Mouse (Mus musculus) lung, postnatal 36 days (tissue): ENCODE data around the gene Acvr1.

Experiments
- DNase-seq: peaks from one replicate; pipeline ENCODE4 v3.0.0; 2022; ENCODE audit warnings: mixed read lengths

Gene Acvr1

DNA sequence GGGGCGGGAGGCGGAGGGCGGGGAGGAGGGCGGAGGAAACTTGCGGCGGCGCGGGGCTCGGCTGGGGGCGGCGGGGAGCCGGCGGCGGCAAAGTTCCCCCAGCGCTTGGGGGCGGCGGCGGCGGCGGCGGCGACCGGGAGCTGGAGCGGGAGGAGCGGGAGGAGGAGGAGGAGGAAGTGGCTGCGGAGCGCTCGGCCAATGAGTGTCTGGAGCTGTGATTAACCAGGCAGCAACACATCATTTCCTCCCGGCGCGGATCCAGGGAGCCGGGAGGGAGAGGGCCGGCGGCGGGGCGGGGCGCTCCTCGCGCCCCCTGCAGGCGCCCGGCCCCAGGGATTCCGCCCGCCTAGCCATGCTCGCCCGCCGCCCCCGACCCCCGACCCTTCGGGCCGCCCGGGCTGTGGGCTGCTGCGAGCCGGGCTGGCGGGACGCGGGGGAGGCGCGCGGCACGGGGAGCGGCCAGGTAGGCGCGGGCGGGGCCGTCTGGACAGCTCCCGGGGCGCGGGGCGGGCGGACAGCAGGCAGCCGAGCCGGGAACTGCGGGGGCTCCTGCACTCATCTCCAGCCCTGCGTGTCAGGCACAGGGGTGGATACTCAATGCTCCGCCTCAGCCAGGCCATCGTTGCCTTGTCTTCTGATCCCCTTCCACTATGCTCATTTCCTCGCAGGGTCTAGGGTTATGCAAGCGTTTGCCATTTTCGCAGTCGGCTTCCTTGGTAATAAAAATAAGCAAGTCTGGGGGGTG, at the start of gene Acvr1, which contains the start of gene Upp2:
TSS of gene Acvr1 (minus strand) at position 92 of the 745 bp plus-strand sequence.
TSS of gene Upp2 (plus strand) at position 233 of the 745 bp plus-strand sequence.
- peak; percentile 94 for DNase-seq

DNA sequence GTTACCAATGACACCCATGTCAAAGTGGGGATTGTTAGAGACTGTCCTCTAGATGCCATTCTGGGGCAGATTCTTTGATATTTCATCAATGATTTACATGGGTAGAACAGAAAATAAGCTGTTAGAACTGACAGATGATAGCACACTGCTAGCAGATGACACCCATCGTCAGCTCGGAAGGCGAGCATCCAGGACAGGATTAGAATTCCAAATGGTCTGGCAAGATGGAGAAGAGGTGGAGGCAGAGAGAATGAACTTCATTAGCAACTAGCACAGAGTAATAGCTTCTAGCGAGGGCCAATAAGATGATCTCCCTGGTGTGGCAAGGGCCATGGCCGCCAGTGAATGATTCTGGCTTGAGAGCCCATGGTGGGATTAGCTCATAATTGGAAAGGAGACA, 48.8 kb upstream of the Acvr1 start:
- no peak for DNase-seq

DNA sequence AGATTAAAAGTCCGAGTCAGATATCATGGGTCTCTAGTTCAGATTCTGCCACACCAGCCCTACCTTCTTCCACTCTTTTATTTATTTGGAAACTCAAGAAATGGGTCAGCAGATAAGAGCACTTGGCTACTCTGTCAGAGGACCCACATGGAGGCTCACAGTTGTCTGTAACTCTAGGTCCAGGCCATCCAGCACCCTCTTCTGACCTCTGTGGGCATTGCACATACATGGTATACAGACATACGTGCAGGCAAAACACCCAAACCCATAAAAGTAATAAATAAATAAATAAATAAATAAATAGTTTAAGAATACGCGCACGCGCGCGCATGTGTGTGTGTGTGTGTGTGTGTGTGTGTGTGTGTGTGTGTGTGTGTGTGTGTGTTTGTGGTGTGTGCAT, 47.9 kb upstream of the Acvr1 start:
- DNase-seq, result peak; percentile 33

DNA sequence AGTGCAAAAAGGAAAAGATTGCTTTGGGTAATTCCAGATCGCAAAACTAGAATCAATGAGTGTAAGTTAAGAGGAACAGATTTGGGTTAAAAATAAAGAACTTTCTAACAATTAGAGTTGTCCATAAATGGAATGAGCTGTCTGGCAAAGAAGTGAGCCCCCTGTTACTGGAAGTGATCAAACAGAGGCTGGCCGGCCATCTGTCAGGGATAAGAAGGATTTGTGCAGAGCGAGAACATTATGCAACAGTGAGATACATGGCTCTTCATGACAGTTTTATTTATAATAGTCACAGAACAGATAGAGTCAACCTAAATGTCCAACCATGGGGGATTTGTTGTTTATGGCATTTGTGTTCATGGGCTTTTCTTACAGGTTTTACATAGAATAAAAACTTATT, 46.8 kb upstream of the Acvr1 start:
- DNase-seq, result no peak

DNA sequence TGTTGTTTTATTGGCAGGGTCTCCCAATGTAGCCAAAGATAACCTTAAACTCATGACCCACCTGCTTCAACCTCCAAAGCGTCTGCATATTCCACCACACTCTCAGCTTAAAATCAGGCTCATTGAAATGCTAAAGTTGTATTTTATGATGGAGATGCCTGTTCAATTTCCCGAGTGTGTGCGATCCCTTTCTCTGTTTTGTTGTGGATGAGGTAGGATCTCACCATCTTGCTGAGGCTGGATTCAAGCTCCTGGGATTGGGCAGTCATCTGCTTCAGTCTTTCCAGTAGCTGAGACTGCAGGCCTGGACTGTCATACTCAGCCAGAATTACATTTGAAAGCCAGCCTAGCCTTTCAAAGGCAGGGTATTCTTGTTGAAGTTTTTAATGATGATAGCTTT, 37.8 kb upstream of the Acvr1 start:
- no peak for DNase-seq

DNA sequence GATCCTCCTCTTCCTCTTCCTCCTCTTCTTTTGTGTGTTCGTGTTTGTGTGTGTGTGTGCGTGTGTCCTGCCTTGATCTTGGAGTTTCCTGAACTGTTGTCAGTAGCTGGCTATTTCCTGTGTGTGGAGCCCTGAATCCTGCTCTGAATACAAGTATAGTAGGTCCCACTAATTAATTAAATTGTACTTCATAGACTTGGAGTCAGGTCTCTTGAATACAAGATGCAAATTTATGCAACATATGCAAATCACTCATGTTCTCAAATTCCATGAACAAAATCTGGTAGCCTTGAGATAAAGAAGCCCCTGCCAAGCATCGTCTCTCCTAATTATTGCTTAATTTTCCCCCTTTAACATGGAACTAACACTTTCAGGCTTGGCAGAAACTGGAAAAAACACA, 36.4 kb upstream of the Acvr1 start:
- no peak for DNase-seq

DNA sequence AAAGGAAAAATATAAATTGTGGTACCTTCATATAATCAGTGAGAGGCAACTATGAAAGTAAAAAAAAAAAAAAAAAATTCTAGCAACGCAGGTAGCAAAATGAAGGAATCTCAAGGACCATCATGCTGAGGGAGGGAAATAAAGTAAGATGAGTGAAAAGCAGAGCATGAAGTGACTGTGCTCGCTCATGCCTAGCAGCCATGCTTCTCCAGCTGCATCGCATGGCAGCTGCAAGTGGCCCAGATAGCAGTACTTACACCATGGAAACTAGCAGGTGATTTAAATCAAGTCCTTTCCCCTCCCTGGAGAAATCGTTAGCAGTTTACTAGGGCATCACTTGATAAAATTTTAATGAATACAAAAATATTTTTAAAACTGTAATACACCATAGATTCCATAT, 34.4 kb upstream of the Acvr1 start:
- no peak for DNase-seq

DNA sequence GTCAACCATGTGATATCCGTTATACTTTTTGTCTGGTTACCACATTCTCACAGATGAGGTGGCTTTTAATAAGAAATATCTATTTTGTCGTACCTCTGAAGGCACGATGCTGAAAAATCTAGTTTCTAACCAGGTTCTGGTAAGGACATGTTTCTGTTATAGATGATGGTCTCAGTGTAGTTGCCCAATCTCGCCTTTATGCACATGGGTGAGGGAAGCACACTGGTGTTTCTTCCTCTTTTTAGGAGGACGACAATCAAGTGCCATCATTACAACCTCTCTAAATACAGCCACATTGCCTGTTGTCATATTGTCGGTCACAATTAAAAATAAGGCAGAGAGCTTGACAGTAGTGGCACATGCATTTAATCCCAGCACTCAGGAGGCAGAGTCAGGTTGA, 32.7 kb upstream of the Acvr1 start:
- no peak for DNase-seq

DNA sequence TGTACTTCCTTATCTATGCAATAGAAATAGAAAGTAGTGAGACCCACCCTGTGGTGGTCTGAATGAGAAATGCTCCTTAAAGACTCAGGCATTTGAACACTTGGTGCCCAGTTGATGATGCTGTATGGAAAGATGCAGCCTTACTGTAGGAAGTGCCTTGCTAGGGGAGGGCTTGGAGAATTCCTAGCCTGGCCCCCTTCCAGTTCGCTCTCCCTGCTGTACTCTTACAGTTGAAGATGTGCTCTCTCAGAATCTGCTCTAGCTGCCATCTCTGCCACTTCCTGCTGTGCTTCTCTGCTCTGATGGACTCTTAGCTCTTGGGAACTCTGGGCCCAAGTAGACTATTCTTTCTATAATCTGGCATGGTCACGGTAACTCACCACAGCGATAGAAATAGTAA, 30.6 kb upstream of the Acvr1 start:
- no peak for DNase-seq

DNA sequence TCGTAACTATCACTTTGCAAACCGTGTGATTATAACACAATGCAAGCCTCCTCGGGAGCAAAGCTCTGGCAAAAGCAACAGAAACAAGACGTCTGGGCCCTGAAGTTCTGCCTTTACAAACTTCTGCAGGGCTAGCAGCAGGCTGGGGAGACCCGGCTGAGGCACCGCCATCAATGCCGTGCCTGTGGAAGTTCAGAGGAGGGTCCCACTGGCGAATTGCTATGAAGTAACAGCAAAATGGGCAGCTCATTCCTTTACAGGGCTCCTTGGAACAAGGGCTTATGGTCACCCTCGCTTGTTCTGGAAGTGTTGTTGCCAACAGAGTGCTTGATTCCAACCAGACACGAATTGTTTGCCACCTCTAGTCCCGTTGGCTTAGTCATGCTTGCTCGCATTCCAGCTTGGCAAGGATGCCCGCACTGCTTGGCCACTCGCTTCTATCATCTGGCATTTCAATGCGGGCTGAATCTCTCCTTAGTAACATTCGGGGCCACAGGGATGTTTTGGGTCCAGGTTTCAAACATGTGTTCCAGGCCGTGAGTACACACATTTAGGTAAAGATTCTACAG, 29.9 kb upstream of the Acvr1 start:
- DNase-seq, result no peak

DNA sequence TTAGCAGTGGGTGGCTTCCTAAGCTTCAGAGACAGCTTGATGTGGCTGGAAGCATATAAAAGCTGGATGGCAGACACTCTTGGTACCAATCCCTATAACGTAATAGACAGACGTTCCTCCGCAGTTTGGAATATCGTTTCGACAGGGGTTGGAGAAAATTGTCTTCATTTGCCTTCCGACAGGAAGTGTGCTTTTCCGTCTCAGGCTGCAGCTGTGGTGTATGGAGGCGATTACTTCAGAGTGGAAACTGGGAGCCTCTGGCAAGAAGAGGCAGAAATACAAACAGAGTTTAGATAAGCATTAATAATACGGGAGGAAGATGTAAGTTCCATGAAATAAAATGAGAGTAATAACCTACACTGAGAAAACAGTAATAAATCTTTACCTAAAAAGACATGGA, 28.4 kb upstream of the Acvr1 start:
- no peak for DNase-seq

DNA sequence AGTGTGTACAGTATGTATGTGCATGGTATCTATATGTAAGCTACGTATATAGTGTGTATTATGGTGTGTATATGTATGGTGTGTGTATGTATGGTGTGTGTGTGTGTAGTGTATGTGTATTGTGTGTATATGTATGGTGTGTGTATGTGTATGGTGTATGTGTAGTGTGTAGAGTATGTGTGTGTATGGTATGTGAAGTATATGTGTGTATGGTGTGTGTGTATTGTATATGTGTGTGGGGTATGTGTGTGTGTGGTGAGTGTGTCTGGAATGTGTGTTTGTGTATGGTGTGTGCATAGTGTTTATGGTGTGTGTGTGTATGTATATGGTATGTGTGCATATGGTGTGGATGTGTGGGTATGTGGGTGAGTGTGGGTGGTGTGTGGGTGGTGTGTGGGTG, 23.1 kb upstream of the Acvr1 start:
- DNase-seq, result no peak

DNA sequence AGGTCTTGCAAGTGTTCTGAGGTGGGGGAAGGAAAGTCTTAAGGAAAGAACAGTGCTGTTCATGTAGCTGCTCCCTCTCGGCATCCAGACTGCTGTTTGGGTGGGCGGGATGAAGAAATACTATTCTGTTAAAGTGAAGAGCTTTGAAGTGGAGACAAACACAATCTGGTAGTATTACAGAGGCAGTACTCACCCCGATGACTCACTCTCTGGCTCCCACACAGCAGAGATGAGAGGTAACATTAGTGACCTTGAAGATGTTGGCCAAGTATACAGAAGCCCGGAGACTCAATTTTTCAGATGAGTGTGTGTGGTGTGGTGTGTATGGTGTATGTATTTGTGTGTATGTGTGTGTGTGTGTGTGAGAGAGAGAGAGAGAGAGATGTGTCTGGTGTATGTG, 22.7 kb upstream of the Acvr1 start:
- peak; percentile 67 for DNase-seq

DNA sequence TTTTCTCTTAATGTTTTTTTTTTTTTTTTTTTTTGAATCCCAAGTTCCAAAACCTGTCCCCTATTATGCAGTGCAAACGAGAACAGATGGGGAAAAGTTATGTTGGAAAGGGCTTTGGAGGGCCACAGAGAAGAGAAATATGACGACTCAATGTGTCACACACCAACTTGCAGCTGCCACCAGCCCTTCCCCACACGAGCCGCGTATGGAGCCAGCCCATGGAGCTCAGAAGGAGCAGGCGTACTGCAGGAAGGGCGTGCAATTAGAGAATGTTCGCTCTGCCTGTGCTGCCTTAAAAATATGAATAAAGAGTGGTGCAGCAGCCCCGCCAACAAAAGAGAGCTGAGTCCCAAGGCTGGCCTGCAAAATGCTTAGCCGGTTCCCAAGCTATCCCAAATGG, 19.4 kb upstream of the Acvr1 start:
- no peak for DNase-seq

DNA sequence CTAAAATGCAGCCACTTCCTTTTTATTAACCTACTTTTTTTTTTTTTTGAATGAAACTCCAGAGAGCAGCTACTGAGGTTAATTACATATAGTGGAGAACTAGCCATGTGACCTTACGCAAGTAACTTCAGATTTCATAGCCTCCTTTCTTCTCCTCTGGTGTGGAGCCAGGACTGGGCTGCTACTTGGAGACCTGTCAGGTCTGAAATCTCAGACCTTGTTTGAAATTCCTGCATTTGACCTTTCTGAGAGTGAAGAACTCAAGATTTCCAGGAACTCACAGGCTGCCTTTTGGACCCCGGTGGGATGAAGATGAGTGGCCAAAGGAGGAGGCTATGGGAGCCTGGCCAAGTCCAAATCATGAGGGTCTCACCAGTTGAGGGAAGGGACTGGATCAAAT, 7.2 kb upstream of the Acvr1 start:
- no peak for DNase-seq

DNA sequence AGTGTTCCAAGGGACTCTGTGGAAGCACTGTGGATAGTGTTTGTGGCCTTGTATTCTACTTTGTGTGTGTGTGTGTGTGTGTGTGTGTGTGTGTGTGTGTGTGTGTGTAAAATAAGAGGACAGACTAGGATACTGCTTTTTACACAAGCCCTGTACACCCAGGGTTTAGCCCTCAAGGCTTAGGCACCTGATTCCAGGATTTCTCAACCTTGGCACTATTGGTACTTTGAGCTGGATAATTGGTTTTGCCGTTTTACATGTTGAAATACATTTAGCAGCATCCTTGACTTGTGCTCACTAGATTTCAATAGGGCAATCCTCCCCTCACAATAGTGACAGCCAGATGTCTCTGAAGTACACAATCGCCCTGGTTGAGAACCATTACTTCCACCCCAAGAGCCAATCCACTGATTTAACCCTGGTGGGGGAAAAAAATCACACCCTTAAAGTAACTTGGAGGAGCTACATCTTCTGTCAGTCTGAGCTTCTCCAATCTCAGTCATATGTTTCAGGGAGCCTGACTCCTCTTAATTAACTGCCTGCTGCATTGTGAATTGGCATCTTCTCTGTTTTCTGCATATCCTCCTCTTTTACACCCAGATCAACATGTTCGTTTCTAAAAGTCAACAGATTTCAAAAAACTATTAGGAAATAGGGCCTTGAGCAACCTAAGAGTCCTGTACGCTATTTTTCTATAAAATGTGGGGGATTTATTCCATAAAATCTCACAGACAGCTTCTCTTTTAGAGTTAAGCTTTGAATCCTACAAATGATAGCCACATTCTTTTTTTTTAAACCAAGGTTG, 2.1 kb upstream of the Acvr1 start:
- DNase-seq, result no peak

DNA sequence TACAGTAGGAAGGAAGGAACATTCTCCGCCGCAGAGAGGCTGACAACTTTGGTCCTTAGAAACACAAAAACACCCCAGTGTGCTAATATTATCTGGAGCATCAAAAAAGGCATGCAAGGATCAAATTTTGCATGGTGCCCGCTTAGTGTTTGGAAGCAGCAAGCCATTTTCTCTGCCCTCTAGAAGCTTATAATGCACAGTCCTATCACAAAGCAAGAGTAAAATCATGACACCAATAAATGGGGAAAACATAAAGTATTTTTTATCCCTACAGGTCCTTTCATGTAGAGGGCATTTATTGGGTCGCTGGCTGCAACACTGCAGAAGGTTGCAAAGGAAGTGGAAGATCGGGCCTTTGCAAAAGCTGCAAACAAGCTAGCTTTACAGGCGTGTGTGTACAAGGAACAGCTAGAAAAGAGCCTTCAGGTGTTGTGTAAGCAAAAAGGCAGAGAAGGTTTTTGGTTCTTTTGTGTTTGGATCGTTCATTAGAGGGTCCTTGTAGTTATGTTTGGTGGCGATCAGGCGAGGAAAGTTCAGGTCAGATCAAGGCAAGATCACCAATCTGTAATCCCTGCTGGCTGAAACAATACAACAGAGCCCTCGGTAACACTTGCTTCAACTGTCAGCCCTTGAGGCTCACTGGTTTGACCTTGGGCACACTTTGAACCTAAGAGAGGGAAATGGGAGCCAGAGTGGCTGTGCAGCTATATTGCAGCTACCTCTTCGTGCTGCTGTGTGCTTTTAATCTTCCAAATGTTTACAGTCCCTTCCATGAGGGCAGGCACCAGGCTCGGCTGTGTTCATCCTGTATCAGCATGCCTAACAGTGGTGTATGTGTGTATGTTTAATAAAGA, 1.1 kb upstream of the Acvr1 start:
- DNase-seq, result no peak

DNA sequence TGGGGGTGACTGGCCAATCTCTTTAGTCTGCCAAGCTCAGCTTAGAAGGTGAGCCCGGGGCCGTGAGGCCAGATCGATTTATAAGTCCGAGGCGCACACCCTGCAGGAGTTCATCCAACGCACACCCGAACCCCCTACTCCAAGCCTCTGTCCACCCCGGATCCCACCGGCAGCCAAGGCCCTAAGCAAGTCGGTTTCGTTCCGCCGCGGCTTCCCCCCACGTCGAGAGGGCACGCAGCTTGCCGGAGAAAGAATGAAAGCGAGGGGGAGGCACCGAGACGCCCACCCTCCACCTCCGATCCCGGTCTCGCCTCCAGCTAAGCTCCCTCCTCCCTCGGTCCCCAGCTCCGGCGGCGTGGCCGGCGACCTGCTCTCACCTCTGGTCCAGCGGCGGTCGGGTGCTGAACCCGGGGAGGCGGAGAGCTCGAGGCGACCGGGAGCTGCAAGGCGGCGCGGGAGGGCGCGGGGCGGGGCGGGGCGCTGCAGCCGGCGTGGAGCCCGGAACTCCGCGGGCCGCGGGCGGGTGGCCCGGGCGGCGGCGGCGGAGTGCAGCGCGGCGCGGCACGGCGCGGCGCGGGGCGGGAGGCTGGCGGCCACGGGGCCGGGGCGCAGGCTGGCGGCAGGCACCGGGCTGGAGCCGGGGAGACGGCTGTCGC, 419 bp downstream of the Acvr1 start:
- peak; percentile 70 for DNase-seq

DNA sequence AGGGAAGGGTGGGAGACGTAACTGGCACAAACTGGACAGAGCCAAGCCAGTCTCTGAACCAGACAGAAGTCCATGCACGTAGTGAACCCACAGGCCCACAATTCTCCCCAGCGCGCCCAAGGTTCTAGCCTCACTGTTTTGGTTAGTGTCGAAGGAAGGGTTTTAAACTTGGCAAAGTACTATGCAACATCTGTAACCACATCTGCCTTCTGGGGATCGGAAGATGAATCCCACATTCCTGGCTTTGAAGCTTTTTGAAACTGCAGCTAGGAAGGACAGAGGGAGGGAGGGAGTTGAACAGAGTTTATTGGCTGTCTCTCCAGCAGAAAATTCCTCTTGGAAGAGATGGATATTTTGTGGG, 928 bp downstream of the Acvr1 start:
- no peak for DNase-seq

DNA sequence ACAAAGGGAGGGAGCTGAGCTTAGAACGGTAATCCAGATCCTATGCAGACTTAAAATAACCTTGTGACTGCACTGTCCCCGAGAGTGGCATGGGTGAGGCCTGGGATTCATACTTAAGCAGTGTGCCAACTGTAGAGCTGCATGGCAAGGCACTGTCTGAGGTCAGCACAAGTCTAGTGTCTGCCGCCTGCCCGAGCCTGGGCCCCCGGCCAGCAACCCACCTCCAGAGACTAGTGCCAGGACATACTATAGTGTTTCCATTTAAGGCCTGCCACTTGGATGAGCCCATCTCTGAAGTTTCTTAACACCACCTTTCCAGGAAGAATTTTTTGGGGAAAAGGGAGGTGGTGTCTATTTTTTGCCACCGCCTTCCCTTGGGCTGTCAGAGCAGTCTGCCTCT, 1.7 kb downstream of the Acvr1 start:
- peak; percentile 32 for DNase-seq

DNA sequence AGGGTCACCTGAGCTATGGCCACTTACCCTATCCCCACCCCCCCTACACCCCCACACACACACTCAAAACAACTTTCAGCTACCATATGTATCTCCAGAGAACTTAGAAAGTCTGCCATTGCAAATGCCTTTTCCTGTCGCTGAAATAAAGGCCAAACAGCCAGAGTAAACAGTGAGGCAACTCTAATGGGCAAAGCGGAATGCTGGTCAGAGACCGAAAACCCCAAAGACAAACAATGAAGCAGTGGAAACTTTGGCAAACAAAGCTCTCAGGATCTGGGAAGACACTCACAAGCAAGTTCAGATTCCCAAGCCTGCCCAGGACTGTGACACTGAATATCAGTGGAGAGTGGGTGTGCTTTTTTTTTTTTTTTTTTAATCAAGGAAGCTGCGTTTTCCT, 4.8 kb downstream of the Acvr1 start:
- peak; percentile 59 for DNase-seq

DNA sequence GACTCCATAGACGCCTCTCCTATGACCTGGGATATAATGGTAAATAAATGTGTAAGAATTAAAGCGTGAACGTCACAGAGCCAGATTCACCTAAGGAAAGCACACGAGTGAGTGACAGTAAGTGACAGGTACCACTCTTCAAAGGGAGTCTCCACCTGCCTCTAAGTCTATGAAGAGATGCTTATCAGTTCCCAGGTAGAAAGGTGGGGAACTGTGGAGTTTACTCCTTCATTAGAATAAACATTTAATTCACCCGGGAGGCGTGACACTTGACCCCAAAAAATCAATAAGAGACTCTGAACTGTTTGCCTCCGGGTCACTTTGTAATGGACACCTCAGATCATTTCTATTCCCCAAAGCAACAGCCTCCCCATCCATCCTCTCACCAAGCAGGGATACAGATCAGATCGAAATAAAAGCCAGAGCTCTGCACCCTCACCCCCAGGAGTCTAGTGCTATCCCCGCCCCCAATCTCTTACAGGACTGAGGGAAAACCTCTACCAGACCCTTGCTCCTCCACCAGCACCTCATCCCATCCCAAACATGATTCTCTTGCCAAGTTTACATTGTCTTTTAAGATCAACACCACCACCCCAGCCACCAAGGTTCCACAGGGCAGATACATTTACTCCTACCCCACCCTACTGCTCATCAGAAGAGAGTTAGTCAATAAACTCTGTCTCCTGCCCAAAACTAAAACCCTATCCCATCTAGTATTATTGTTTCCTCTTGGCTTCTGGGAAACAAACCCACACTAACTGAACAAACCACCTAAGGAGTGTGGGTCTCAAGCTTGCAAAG, 9.7 kb downstream of the Acvr1 start:
- DNase-seq, result no peak
